Mouse (Mus musculus) limb, embryonic 11.5 days (tissue): ENCODE results near the gene Tm9sf2. TPM values are rescaled to one million over a fixed set of nuclear protein-coding genes. Genes with fewer than 3 reads are reported as not detected.
A peak's percentile ranks its signal among the peaks of the same experiment; 100 is the strongest.

Experiments
- ATAC-seq: fragments of 200-750 bp; cut with Nextera tagmentation; 2 replicates; pipeline ENCODE4 v1.8.0; 2017; ENCODE audit warnings: low read depth; ENCODE audit not compliant: insufficient number of reproducible peaks, low FRiP score, low TSS enrichment
- DNase-seq: peaks from one replicate; pipeline ENCODE4 v3.0.0-alpha.2; 2015; ENCODE audit warnings: low spot score
- H3K27ac ChIP-seq: fragments of 300-500 bp; sonication (generic); replicated peaks from 2 replicates; pipeline ENCODE4 v1.5.1; 2014; ENCODE audit warnings: low read depth, mild to moderate bottlenecking, low read length
- H3K27me3 ChIP-seq: fragments of 300-500 bp; sonication (generic); 2 replicates; pipeline ENCODE4 v1.6.1; 2014; ENCODE audit warnings: mild to moderate bottlenecking, low read length, mixed read lengths; ENCODE audit not compliant: control insufficient read depth, insufficient read depth
- H3K36me3 ChIP-seq: fragments of 300-500 bp; sonication (generic); 2 replicates; pipeline ENCODE4 v1.6.1; 2014; ENCODE audit warnings: mild to moderate bottlenecking, low read length, moderate library complexity, mixed read lengths; ENCODE audit not compliant: control insufficient read depth, insufficient read depth
- H3K4me1 ChIP-seq: fragments of 300-500 bp; sonication (generic); 2 replicates; pipeline ENCODE4 v1.6.1; 2014; ENCODE audit warnings: low read length, mixed read lengths; ENCODE audit not compliant: control insufficient read depth, insufficient read depth
- H3K4me2 ChIP-seq: fragments of 300-500 bp; sonication (generic); 2 replicates; pipeline ENCODE4 v1.6.1; 2014; ENCODE audit warnings: low read depth, mild to moderate bottlenecking, moderate library complexity; ENCODE audit not compliant: severe bottlenecking
- H3K4me3 ChIP-seq: fragments of 300-500 bp; sonication (generic); 2 replicates; pipeline ENCODE4 v1.5.1; 2014; ENCODE audit warnings: low read depth, low read length
- H3K9ac ChIP-seq: fragments of 300-500 bp; sonication (generic); 2 replicates; pipeline ENCODE4 v1.6.1; 2014; ENCODE audit warnings: mild to moderate bottlenecking, low read length
- H3K9me3 ChIP-seq: fragments of 300-500 bp; sonication (generic); 2 replicates; pipeline ENCODE4 v1.6.1; 2016; ENCODE audit warnings: low read length; ENCODE audit not compliant: control insufficient read depth
- WGBS: fragments of 180-500 bp; shearing (Covaris S2); extraction: QIAGEN DNeasy Blood & Tissue Kit; methylation state at CpG from one replicate; pipeline ENCODE4 v1.1.7; 2014; 5-methylcytosine and 5-hydroxymethylcytosine counted together
- polyA plus RNA-seq: library from polyadenylated mRNA; unstranded; fragments of >200 nt; fragmentation: Nextera tagmentation; extraction: Ambion mirVana; gene quantifications from 2 replicates; pipeline ENCODE4 v1.2.1, GENCODE M21; 2014

The Tm9sf2 gene
- polyA plus RNA-seq, 1 experiment from 2014 or later, result 119 TPM

- Histone ChIP-seq H3K4me2 (peak overlapping the region; percentile 77), H3K27me3 (no peaks in the 10 kb centered on the region), H3K36me3 (0 out of 2 replicates have a peak, but pooled peaks cover under 1% of the 10 kb centered on the region), H3K9ac (peak overlapping the region; percentile 39), H3K27ac (peak overlapping the region; percentile 70), H3K4me1 (peaks cover 6% of the 10 kb centered on the region; the same call in 1 of the 2 replicates), H3K9me3 (no peaks in the 10 kb centered on the region), H3K4me3 (peak overlapping the region; percentile 99)
- DNase-seq (no peak), ATAC-seq (no peak)
- WGBS, result 64% methylated on average over 16 of the region's 16 CpGs
Measured at GRCm38 (mm10) chr14:122105391-122106285, 1.2 kb upstream of the Tm9sf2 start.

GRCm38 (mm10) chr14:122107481-122108214 is 810 bp downstream of the Tm9sf2 start:
- ATAC-seq, result no peak
- Histone ChIP-seq H3K4me3 (peak overlapping the region; percentile 99), H3K27me3 (no peaks in the 10 kb centered on the region), H3K27ac (peak overlapping the region; percentile 96), H3K4me1 (peaks cover 6% of the 10 kb centered on the region; the same call in 1 of the 2 replicates), H3K36me3 (0 out of 2 replicates have a peak, but pooled peaks cover 2% of the 10 kb centered on the region), H3K9me3 (no peaks in the 10 kb centered on the region), H3K9ac (peak overlapping the region; percentile 95), H3K4me2 (peak overlapping the region; percentile 66)
- 4% methylated on average over 44 of the region's 44 CpGs for WGBS
- DNase-seq, result no peak

DNA sequence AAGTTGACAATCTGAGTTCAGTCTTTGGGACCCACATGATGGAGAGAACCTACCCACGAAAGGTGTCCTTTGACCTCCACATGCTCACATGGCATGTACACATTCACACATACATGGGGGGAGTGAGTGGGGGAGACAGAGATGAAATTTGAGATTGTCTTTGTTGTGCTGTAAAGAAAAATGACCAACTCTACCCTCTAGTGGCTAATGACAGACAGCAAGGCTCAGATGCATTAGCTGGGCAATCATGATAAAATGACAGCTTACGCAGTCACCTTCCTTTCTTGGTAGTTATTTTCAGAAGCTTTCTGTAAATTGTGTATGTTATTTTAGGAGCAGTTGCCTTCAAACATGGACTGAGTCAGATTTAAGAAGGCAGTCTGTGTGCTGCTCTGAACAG is 4.8 kb downstream of the Tm9sf2 start:
- Histone ChIP-seq H3K27ac (no peak overlapping the region), H3K27me3 (no peaks in the 10 kb centered on the region), H3K4me1 (peaks cover 3% of the 10 kb centered on the region; the same call in 1 of the 2 replicates), H3K36me3 (0 out of 2 replicates have a peak, but pooled peaks cover 2% of the 10 kb centered on the region), H3K4me2 (no peak overlapping the region), H3K4me3 (no peak overlapping the region), H3K9ac (no peak overlapping the region), H3K9me3 (no peaks in the 10 kb centered on the region)
- WGBS, result 88% methylated on average over 2 of the region's 2 CpGs
- no peak for ATAC-seq
- DNase-seq, result no peak

DNA sequence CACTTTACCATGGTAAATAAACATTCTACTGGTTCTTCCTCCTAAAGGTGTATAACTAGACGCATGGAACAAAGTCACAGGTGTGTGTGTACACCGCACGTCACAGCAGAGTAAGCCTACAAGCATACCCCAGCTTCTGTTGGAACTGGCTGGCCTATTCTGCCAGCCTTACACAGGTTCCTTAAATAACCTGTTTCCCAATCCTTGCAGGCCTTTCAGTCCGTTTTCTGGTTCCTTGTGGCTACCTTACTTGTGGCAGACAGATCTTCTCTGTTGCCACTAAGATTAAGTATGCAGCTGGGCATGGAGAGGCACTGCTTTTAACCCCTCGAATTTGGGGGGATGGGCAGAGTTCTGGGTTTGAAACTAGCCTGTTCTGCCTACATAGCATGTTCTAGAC is 5.5 kb downstream of the Tm9sf2 start:
- H3K4me2 ChIP-seq, result no peak overlapping the region
- no peaks in the 10 kb centered on the region for H3K27me3 ChIP-seq
- WGBS, result 85% methylated on average over 5 of the region's 5 CpGs

GRCm38 (mm10) chr14:122116200-122116599 is 9.4 kb downstream of the Tm9sf2 start:
- WGBS, result 91% methylated on average over 1 of the region's 1 CpGs
- H3K36me3 ChIP-seq, result no peaks in the 10 kb centered on the region
- no peak for ATAC-seq
- no peaks in the 10 kb centered on the region for H3K27me3 ChIP-seq
- H3K9ac ChIP-seq, result no peak overlapping the region
- H3K4me2 ChIP-seq, result no peak overlapping the region
- H3K27ac ChIP-seq, result no peak overlapping the region
- no peaks in the 10 kb centered on the region for H3K4me1 ChIP-seq
- DNase-seq, result no peak
- no peak overlapping the region for H3K4me3 ChIP-seq
- H3K9me3 ChIP-seq, result no peaks in the 10 kb centered on the region

More for the DNA sequence above, 5.5 kb downstream of the Tm9sf2 start:
- no peak overlapping the region for H3K4me3 ChIP-seq
- no peaks in the 10 kb centered on the region for H3K9me3 ChIP-seq
- peaks cover 3% of the 10 kb centered on the region; the same call in 1 of the 2 replicates for H3K4me1 ChIP-seq
- DNase-seq (no peak), ATAC-seq (no peak)
- 0 out of 2 replicates have a peak, but pooled peaks cover 2% of the 10 kb centered on the region for H3K36me3 ChIP-seq
- no peak overlapping the region for H3K27ac ChIP-seq
- H3K9ac ChIP-seq, result no peak overlapping the region

- peaks cover 2% of the 10 kb centered on the region; the same call in 1 of the 2 replicates for H3K36me3 ChIP-seq
- no peak overlapping the region for H3K27ac ChIP-seq
- ATAC-seq, result no peak
- H3K27me3 ChIP-seq, result no peaks in the 10 kb centered on the region
- 85% methylated on average over 5 of the region's 5 CpGs for WGBS
- H3K9me3 ChIP-seq, result no peaks in the 10 kb centered on the region
- no peak overlapping the region for H3K9ac ChIP-seq
- no peak for DNase-seq
- H3K4me3 ChIP-seq, result no peak overlapping the region
- no peaks in the 10 kb centered on the region for H3K4me1 ChIP-seq
- no peak overlapping the region for H3K4me2 ChIP-seq
Measured at GRCm38 (mm10) chr14:122130111-122130797, 23.4 kb downstream of the Tm9sf2 start.

DNA sequence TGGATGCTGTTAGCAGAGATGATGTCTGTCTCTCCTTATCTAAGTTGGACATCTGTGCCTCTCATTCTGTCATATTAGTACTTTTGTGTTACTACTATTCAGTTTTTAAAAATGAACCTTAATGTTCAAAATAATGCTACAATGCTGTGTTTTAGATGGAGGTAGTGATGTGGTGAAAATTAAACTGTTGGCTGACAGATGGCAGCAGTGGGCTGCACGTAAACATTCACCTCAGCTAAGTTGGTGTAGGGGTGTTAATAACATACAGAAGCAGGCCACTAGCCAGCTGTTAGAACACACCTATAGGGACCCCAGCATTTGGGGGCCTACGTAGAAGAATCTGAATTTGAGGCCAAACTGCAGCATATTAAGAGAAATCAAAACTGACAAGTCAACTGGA is 24.8 kb downstream of the Tm9sf2 start:
- Histone ChIP-seq H3K9me3 (no peaks in the 10 kb centered on the region), H3K9ac (no peak overlapping the region), H3K36me3 (peaks cover 2% of the 10 kb centered on the region; the same call in 1 of the 2 replicates), H3K4me2 (no peak overlapping the region), H3K4me3 (no peak overlapping the region), H3K27ac (no peak overlapping the region), H3K27me3 (no peaks in the 10 kb centered on the region), H3K4me1 (no peaks in the 10 kb centered on the region)
- no peak for ATAC-seq
- WGBS, result 82% methylated on average over 2 of the region's 2 CpGs
- no peak for DNase-seq
